Mouse (Mus musculus) gastrocnemius, adult 2 months (tissue): ENCODE measurements at regions not wholly inside any gene's neighbourhood (a gene's known extent, or its start where the extent isn't known, plus 50 kb on each side); places are given as distances from the start of the nearest gene placed in this dataset.
A peak's percentile ranks its signal among the peaks of the same experiment; 100 is the strongest.

Experiments
- DNase-seq: peaks from one replicate; pipeline ENCODE4 v3.0.0; 2022
- H3K27ac ChIP-seq: fragments of 200-600 bp; 2 replicates; pipeline ENCODE4 v1.8.1; 2022; ENCODE audit warnings: mild to moderate bottlenecking
- H3K4me3 ChIP-seq: fragments of 200-600 bp; 2 replicates; pipeline ENCODE4 v1.8.1; 2022; ENCODE audit warnings: mild to moderate bottlenecking, moderate library complexity
- CTCF ChIP-seq: fragments of 200-600 bp; IDR thresholded peaks from 2 replicates; pipeline ENCODE4 v1.8.1; 2022; ENCODE audit warnings: antibody characterized with exemption, mild to moderate bottlenecking, moderate library complexity
- intact Hi-C: fragments of 180-260 bp; cut with DNase I; formaldehyde crosslinking; loops from one replicate; pipeline ENCODE4 v1.15.1; 2025

- intact Hi-C loops = no loop called here
- TF ChIP-seq CTCF = no peak
- DNase-seq = no peak
- no peak overlapping the region for H3K4me3 ChIP-seq
- H3K27ac ChIP-seq = no peak overlapping the region
Observed at GRCm38 (mm10) chr11:57958233-57958632, 50.6 kb upstream of the Larp1 start.

GRCm38 (mm10) chr11:57956909-57957308, 52.0 kb upstream of the Larp1 start:
- no peak for DNase-seq
- TF ChIP-seq CTCF = no peak
- intact Hi-C loops = no loop called here
- Histone ChIP-seq H3K4me3 (no peak overlapping the region), H3K27ac (no peak overlapping the region)

- Histone ChIP-seq H3K27ac (no peak overlapping the region), H3K4me3 (no peak overlapping the region)
- no peak for TF ChIP-seq CTCF
- no peak for DNase-seq
- intact Hi-C loops = no loop called here
Observed at GRCm38 (mm10) chr11:57956076-57956475, 52.8 kb upstream of the Larp1 start.

GRCm38 (mm10) chr11:57955476-57955875, 53.4 kb upstream of the Larp1 start:
- Histone ChIP-seq H3K27ac (no peak overlapping the region), H3K4me3 (no peak overlapping the region)
- TF ChIP-seq CTCF = no peak
- intact Hi-C loops = no loop called here
- DNase-seq = no peak

GRCm38 (mm10) chr11:57954510-57955184, 54.2 kb upstream of the Larp1 start:
- intact Hi-C loops = loop anchor here (5.0 kb wide), 2 partner anchors 63 to 148 kb away; partner anchors contain the start of gene Cnot8
- Histone ChIP-seq H3K4me3 (no peak overlapping the region), H3K27ac (no peak overlapping the region)
- no peak for TF ChIP-seq CTCF
- DNase-seq = no peak

- intact Hi-C loops = loop anchor here (5.0 kb wide), 2 partner anchors 64 to 149 kb away; partner anchors contain the start of gene Cnot8
- Histone ChIP-seq H3K4me3 (no peak overlapping the region), H3K27ac (no peak overlapping the region)
- no peak for TF ChIP-seq CTCF
- no peak for DNase-seq
Observed at GRCm38 (mm10) chr11:57953694-57954093, 55.2 kb upstream of the Larp1 start.

GRCm38 (mm10) chr11:57952619-57953018, 56.2 kb upstream of the Larp1 start:
- H3K27ac ChIP-seq = no peak overlapping the region

GRCm38 (mm10) chr11:57951541-57952326, 57.1 kb upstream of the Larp1 start:
- Histone ChIP-seq H3K4me3 (no peak overlapping the region), H3K27ac (no peak overlapping the region)
- TF ChIP-seq CTCF = no peak
- intact Hi-C loops = loop anchor here (1.0 to 5.0 kb wide), 3 partner anchors 66 to 151 kb away; partner anchors contain the start of gene Cnot8
- no peak for DNase-seq

More at GRCm38 (mm10) chr11:57952619-57953018, 56.2 kb upstream of the Larp1 start:
- TF ChIP-seq CTCF = no peak
- intact Hi-C loops = loop anchor here (5.0 kb wide), 2 partner anchors 65 to 150 kb away; partner anchors contain the start of gene Cnot8
- H3K4me3 ChIP-seq = no peak overlapping the region
- no peak for DNase-seq

- TF ChIP-seq CTCF = peak; percentile 90
- Histone ChIP-seq H3K27ac (no peak overlapping the region), H3K4me3 (no peak overlapping the region)
- DNase-seq = no peak
- intact Hi-C loops = loop anchor here (1.0 to 5.0 kb wide), 3 partner anchors 66 to 151 kb away; partner anchors contain the start of gene Cnot8
Observed at GRCm38 (mm10) chr11:57950989-57951388, 57.9 kb upstream of the Larp1 start.

- H3K27ac ChIP-seq = no peak overlapping the region
- H3K4me3 ChIP-seq = no peak overlapping the region
- no peak for DNase-seq
- TF ChIP-seq CTCF = no peak
- intact Hi-C loops = no loop called here
Observed at GRCm38 (mm10) chr11:57949067-57949466, 59.8 kb upstream of the Larp1 start.

GRCm38 (mm10) chr11:57947347-57947746, 61.5 kb upstream of the Larp1 start:
- Histone ChIP-seq H3K4me3 (no peak overlapping the region), H3K27ac (no peak overlapping the region)
- no peak for TF ChIP-seq CTCF
- no peak for DNase-seq
- intact Hi-C loops = no loop called here

GRCm38 (mm10) chr11:57934391-57934850, 74.4 kb upstream of the Larp1 start:
- Histone ChIP-seq H3K27ac (no peak overlapping the region), H3K4me3 (peak overlapping the region; percentile 39)
- DNase-seq = peak; percentile 83

GRCm38 (mm10) chr11:57933065-57933464, 75.8 kb upstream of the Larp1 start:
- H3K4me3 ChIP-seq = no peak overlapping the region
- DNase-seq = no peak
- TF ChIP-seq CTCF = no peak
- no peak overlapping the region for H3K27ac ChIP-seq
- intact Hi-C loops = no loop called here

More at GRCm38 (mm10) chr11:57934391-57934850, 74.4 kb upstream of the Larp1 start:
- TF ChIP-seq CTCF = peak; percentile 96
- intact Hi-C loops = loop anchor here (1.0 to 2.0 kb wide), 4 partner anchors 68 to 386 kb away; no protein-coding TSS in a partner anchor
